Mouse (Mus musculus) ovary, postnatal 14 days (tissue): Measurements from ENCODE around the gene Erp27.

Source experiments
- DNase-seq: peaks from one replicate; pipeline ENCODE4 v3.0.0; 2022; ENCODE audit warnings: low spot score

Gene Erp27

DNA sequence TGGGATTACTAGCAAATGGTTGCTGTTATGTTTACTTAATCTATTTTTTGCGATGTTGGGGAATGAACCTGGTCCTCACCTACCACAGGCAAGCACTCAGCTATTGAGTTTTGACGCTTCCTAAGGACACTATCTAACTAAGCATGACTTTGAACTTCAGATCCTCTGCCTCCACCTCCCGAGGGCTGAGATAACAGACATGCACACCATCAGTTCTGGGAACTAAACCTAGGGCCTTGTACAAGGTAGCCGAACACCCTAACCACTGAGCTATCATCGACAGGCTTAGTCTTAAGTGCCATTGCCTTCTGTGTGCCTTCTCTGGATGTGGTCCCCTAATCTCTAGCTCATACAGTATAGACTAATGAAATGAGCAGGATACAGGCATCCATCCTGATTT, 56.6 kb downstream of the Erp27 start:
- no peak for DNase-seq

DNA sequence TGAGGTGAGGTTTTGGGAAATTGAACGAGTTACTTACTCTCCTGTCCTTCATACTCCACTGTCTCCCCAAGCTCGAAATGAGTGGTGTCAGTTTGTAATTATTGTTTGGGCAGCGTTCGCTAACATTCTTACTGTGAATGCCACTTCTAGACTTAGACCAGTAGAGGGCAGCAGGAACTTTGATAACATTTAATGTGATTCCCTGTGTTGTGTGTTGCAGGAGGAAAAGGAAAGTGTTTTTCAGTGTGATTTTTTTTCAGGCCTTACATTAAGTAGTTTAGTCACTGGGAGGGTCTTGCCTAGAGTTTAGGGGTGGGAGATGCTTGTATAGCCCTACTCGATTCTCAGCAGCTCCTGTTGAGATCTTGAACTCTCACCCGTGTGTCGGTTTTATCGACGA, 61.0 kb downstream of the Erp27 start:
- DNase-seq, result no peak

DNA sequence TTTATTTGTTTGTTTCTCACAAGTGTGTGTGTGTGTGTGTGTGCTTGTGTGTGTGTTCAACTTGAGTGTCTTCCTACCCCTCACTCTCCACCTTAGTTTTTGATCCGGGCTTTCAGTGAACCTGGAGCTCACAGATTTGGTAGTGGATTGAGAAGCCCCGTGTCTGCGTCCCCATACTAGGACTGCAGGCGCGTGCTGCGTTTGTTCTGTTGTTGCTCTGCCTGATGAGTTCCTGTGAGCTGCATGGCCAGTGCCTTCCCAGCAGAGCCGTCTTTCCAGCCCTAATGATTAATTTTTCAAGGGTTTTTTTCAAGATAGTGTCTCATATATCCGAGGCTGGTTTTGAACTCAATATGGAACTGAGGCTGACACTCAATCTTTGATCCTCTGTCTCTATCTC, 63.6 kb downstream of the Erp27 start:
- DNase-seq, result no peak

DNA sequence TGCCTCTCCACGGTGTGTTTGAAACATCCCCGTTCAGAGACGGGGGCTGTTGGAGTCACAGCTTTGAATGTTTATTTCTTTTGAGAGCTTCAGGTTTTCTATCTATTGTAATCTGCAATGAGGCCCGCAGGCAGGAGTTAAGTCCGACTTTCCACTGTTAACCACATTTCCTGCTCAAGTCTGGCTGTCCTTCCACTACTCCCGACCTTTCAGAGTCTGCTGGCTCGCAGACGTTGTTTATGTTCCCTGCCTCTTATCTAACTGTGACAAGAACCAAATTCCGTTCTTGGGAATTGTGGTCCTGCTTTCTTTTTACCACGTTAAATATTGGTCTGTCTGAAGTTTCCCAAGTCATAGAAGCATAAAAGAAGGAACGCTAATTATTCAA, 64.1 kb downstream of the Erp27 start:
- DNase-seq, result no peak
